Mouse (Mus musculus) hindbrain, embryonic 11.5 days (tissue): ENCODE measurements around the gene Zfp704. TPM values are rescaled to one million over a fixed set of nuclear protein-coding genes. Genes with fewer than 3 reads are reported as not detected.

ENCODE experiments used
- ATAC-seq: fragments of 200-750 bp; cut with Nextera tagmentation; 2 replicates; pipeline ENCODE4 v1.8.0; 2017; ENCODE audit warnings: mild to moderate bottlenecking, moderate TSS enrichment, moderate library complexity; ENCODE audit not compliant: low FRiP score
- DNase-seq: peaks from one replicate; pipeline ENCODE4 v3.0.0-alpha.2; 2015; ENCODE audit warnings: low spot score
- H3K27ac ChIP-seq: fragments of 300-500 bp; sonication (generic); 2 replicates; pipeline ENCODE4 v1.5.1; 2014; ENCODE audit warnings: mild to moderate bottlenecking, low read depth, low read length
- H3K27me3 ChIP-seq: fragments of 300-500 bp; sonication (generic); 2 replicates; pipeline ENCODE4 v1.6.1; 2014; ENCODE audit warnings: mild to moderate bottlenecking, low read length, moderate library complexity, mixed read lengths; ENCODE audit not compliant: control insufficient read depth, insufficient read depth
- H3K36me3 ChIP-seq: fragments of 300-500 bp; sonication (generic); 2 replicates; pipeline ENCODE4 v1.6.1; 2014; ENCODE audit warnings: mild to moderate bottlenecking, low read length, moderate library complexity, mixed read lengths; ENCODE audit not compliant: control insufficient read depth, insufficient read depth
- H3K4me1 ChIP-seq: fragments of 300-500 bp; sonication (generic); replicated peaks from 2 replicates; pipeline ENCODE4 v1.6.1; 2014; ENCODE audit warnings: low read length, mixed read lengths; ENCODE audit not compliant: control insufficient read depth, insufficient read depth
- H3K4me2 ChIP-seq: fragments of 300-500 bp; sonication (generic); replicated peaks from 2 replicates; pipeline ENCODE4 v1.6.1; 2014; ENCODE audit warnings: mild to moderate bottlenecking, low read depth, low read length
- H3K4me3 ChIP-seq: fragments of 300-500 bp; sonication (generic); 2 replicates; pipeline ENCODE4 v1.5.1; 2014; ENCODE audit warnings: low read depth, low read length
- H3K9ac ChIP-seq: fragments of 300-500 bp; sonication (generic); 2 replicates; pipeline ENCODE4 v1.6.1; 2014; ENCODE audit warnings: low read depth, low read length
- H3K9me3 ChIP-seq: fragments of 300-500 bp; sonication (generic); 2 replicates; pipeline ENCODE4 v1.6.1; 2016; ENCODE audit warnings: low read length; ENCODE audit not compliant: control insufficient read depth
- WGBS: fragments of 180-500 bp; shearing (Covaris S2); extraction: QIAGEN DNeasy Blood & Tissue Kit; methylation state at CpG from one replicate; pipeline ENCODE4 v1.1.7; 2014; 5-methylcytosine and 5-hydroxymethylcytosine counted together
- polyA plus RNA-seq: library from polyadenylated mRNA; unstranded; fragments of >200 nt; fragmentation: Nextera tagmentation; extraction: Ambion mirVana; gene quantifications from 2 replicates; pipeline ENCODE4 v1.2.1, GENCODE M21; 2014

Gene Zfp704
- polyA plus RNA-seq, 1 experiment from 2014 or later, result 7.9 TPM

- no peaks in the 10 kb centered on the region for H3K27me3 ChIP-seq
- no peaks in the 10 kb centered on the region for H3K4me1 ChIP-seq
- 71% methylated on average over 2 of the region's 2 CpGs for WGBS
- DNase-seq (no peak), ATAC-seq (no peak)
- H3K9me3 ChIP-seq, result no peaks in the 10 kb centered on the region
- H3K9ac ChIP-seq, result no peak overlapping the region
- no peak overlapping the region for H3K4me2 ChIP-seq
- H3K36me3 ChIP-seq, result no peaks in the 10 kb centered on the region
- no peak overlapping the region for H3K27ac ChIP-seq
- no peak overlapping the region for H3K4me3 ChIP-seq
Measured at GRCm38 (mm10) chr3:9443476-9443875, 166.4 kb downstream of the Zfp704 start.

GRCm38 (mm10) chr3:9441566-9442540, 168.0 kb downstream of the Zfp704 start:
- DNase-seq (no peak), ATAC-seq (no peak)
- no peaks in the 10 kb centered on the region for H3K4me1 ChIP-seq
- H3K36me3 ChIP-seq, result peaks cover 2% of the 10 kb centered on the region; the same call in 1 of the 2 replicates
- no peak overlapping the region for H3K4me2 ChIP-seq
- no peak overlapping the region for H3K4me3 ChIP-seq
- H3K27ac ChIP-seq, result no peak overlapping the region
- no peaks in the 10 kb centered on the region for H3K9me3 ChIP-seq
- 92% methylated on average over 27 of the region's 27 CpGs for WGBS
- no peaks in the 10 kb centered on the region for H3K27me3 ChIP-seq
- H3K9ac ChIP-seq, result no peak overlapping the region

- Histone ChIP-seq H3K4me1 (no peaks in the 10 kb centered on the region), H3K4me3 (no peak overlapping the region), H3K27ac (no peak overlapping the region), H3K9me3 (no peaks in the 10 kb centered on the region), H3K4me2 (no peak overlapping the region), H3K36me3 (peaks cover 2% of the 10 kb centered on the region; the same call in 1 of the 2 replicates), H3K9ac (no peak overlapping the region), H3K27me3 (no peaks in the 10 kb centered on the region)
- ATAC-seq (no peak), DNase-seq (no peak)
- 80% methylated on average over 6 of the region's 6 CpGs for WGBS
Measured at GRCm38 (mm10) chr3:9440466-9440865, 169.4 kb downstream of the Zfp704 start.

GRCm38 (mm10) chr3:9439619-9440286, 170.1 kb downstream of the Zfp704 start:
- DNase-seq, result no peak
- H3K4me2 ChIP-seq, result no peak overlapping the region
- peaks cover 2% of the 10 kb centered on the region; the same call in 1 of the 2 replicates for H3K36me3 ChIP-seq
- no peak overlapping the region for H3K27ac ChIP-seq
- no peak for ATAC-seq
- H3K27me3 ChIP-seq, result no peaks in the 10 kb centered on the region
- WGBS, result 91% methylated on average over 11 of the region's 11 CpGs
- H3K4me3 ChIP-seq, result no peak overlapping the region
- H3K4me1 ChIP-seq, result no peaks in the 10 kb centered on the region
- H3K9me3 ChIP-seq, result no peaks in the 10 kb centered on the region
- no peak overlapping the region for H3K9ac ChIP-seq

- no peak overlapping the region for H3K9ac ChIP-seq
- ATAC-seq (no peak), DNase-seq (no peak)
- H3K4me1 ChIP-seq, result no peaks in the 10 kb centered on the region
- no peak overlapping the region for H3K4me3 ChIP-seq
- no peaks in the 10 kb centered on the region for H3K9me3 ChIP-seq
- H3K27me3 ChIP-seq, result no peaks in the 10 kb centered on the region
- peaks cover 2% of the 10 kb centered on the region; the same call in 1 of the 2 replicates for H3K36me3 ChIP-seq
- WGBS, result 91% methylated on average over 6 of the region's 6 CpGs
- H3K27ac ChIP-seq, result no peak overlapping the region
- H3K4me2 ChIP-seq, result no peak overlapping the region
Measured at GRCm38 (mm10) chr3:9436256-9436655, 173.6 kb downstream of the Zfp704 start.

DNA sequence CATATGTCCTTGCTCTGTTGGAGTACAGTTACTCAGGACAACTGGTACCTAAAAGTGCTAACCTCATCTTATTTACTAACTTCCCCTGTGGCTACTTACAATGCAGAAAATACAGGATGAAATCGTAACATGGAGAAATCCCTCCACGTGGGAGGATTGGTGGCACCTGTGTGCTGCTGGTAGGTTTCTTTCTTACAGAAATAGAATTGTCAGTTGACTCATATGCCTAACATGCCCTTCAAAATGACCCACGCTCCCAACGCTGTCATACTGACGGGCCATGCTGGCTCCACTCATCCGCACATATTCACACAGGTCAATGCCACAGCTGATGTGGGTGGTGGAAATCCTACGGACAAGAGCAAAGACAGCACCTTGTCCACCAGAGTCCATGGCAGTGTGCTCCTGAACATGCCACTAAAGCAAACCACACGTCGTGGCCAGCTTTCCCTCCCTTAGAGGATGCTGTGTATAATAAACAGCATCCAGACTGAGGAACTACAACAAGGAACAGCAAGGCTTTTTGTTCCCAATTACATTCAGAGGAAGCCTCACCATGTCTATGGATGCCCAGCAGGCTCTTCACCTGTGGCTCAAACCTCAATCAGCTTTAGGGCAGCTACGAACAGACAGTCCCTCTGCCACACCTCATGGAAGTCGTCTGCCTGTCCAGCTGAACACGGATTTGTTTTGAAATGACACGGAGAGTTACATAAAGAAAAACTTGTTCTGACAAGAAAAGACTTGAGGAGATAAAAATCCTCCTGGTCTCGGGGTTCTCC, 175.3 kb downstream of the Zfp704 start:
- Histone ChIP-seq H3K4me3 (no peak overlapping the region), H3K9me3 (no peaks in the 10 kb centered on the region)
- no peak for DNase-seq

DNA sequence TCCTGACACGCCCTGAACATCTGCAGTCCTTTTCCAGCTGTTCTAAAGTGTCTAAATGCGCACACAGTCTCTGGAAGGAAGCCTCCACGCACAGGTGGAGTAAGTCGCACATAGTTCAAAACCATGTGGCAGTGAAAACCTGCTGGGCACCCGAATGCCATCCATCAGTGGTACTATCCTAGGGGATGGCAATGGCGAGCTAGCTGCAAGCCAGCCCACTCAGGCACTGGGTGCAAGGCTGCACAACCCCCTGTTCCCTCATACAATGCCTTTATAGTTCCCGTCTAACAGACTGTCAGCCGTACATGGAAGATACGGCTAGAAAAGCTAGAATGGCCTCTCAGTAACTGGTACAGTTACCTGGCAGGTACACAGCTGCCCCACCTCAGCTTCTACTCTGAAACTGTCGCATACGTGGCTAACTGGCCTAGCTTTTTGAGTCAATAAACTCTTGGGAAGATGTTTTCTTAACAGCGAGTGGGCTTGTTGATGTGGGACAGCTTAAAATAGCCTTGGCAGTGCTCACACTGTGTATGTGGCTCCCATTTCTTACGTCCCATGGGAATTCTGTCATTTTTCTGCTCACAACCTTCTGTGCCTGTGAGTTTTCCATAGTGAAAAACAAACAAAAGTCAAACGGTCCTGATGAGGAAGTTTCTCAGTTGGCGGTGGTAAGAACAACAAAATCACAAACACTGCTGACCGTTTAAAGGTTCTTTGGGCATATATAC, 176.9 kb downstream of the Zfp704 start:
- DNase-seq (no peak), ATAC-seq (no peak)
- Histone ChIP-seq H3K9me3 (no peaks in the 10 kb centered on the region), H3K4me3 (no peak overlapping the region), H3K36me3 (peaks cover 2% of the 10 kb centered on the region; the same call in 1 of the 2 replicates), H3K27ac (no peak overlapping the region), H3K27me3 (no peaks in the 10 kb centered on the region), H3K9ac (no peak overlapping the region), H3K4me2 (no peak overlapping the region), H3K4me1 (no peaks in the 10 kb centered on the region)
- WGBS, result 84% methylated on average over 16 of the region's 16 CpGs

More for the DNA sequence above, 175.3 kb downstream of the Zfp704 start:
- no peak overlapping the region for H3K27ac ChIP-seq
- H3K4me1 ChIP-seq, result no peaks in the 10 kb centered on the region
- H3K4me2 ChIP-seq, result no peak overlapping the region
- 93% methylated on average over 14 of the region's 14 CpGs for WGBS
- peaks cover 2% of the 10 kb centered on the region; the same call in 1 of the 2 replicates for H3K36me3 ChIP-seq
- no peak for ATAC-seq
- no peaks in the 10 kb centered on the region for H3K27me3 ChIP-seq
- no peak overlapping the region for H3K9ac ChIP-seq

DNA sequence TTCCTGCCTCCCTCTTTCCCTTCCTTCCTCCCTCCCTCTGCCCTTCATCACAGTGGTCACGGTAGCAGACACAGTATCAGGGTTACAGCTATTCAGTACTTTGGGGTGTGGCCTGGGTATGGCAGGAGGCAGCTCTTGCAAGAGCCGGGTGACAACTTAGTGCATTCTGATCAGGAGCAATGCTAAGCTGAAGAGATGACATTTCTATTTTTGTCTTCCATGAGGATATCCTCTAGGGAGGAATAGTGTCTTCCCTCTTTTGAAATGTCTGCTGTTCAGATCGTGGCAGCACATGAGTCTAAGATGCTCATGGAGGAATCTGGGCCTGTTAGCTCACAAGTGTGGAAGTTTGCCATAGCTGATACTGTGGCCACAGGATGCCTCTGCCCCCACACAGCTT, 177.7 kb downstream of the Zfp704 start:
- no peaks in the 10 kb centered on the region for H3K4me1 ChIP-seq
- H3K9me3 ChIP-seq, result no peaks in the 10 kb centered on the region
- H3K27ac ChIP-seq, result no peak overlapping the region
- 77% methylated on average over 3 of the region's 3 CpGs for WGBS
- ATAC-seq (no peak), DNase-seq (no peak)
- no peak overlapping the region for H3K4me3 ChIP-seq
- no peak overlapping the region for H3K4me2 ChIP-seq
- H3K27me3 ChIP-seq, result no peaks in the 10 kb centered on the region
- no peak overlapping the region for H3K9ac ChIP-seq
- no peaks in the 10 kb centered on the region for H3K36me3 ChIP-seq
